Mouse (Mus musculus): Measurements from ENCODE around the gene Tnfsf14.

Tnfsf14 gene

GRCm38 (mm10) chr17:57201841-57202724 is 8.1 kb upstream of the Tnfsf14 start:
- DNase-seq (ENCODE audit: low read depth, low spot score) = no peak

GRCm38 (mm10) chr17:57198252-57198651 is 4.3 kb upstream of the Tnfsf14 start:
- DNase-seq (ENCODE audit: low read depth, low spot score) = no peak

- no peak for DNase-seq (ENCODE audit: low read depth, low spot score)
These were observed 1.5 kb upstream of the Tnfsf14 start for GRCm38 (mm10) chr17:57195326-57196010.

- no peak for DNase-seq (ENCODE audit: low read depth, low spot score)
These were observed 794 bp upstream of the Tnfsf14 start for GRCm38 (mm10) chr17:57194771-57195170.

GRCm38 (mm10) chr17:57188510-57189192 is 5.3 kb downstream of the Tnfsf14 start:
- no peak for DNase-seq (ENCODE audit: low read depth, low spot score)

GRCm38 (mm10) chr17:57185641-57186040 is 8.3 kb downstream of the Tnfsf14 start:
- DNase-seq (ENCODE audit: low read depth, low spot score) = no peak

GRCm38 (mm10) chr17:57182871-57183270 is 11.1 kb downstream of the Tnfsf14 start:
- DNase-seq (ENCODE audit: low read depth, low spot score) = no peak

- no peak for DNase-seq (ENCODE audit: low read depth, low spot score)
These were observed 13.6 kb downstream of the Tnfsf14 start for GRCm38 (mm10) chr17:57180363-57180762.

GRCm38 (mm10) chr17:57173351-57173750 is 20.6 kb downstream of the Tnfsf14 start:
- DNase-seq (ENCODE audit: low read depth, low spot score) = no peak

GRCm38 (mm10) chr17:57172378-57172777 is 21.6 kb downstream of the Tnfsf14 start:
- no peak for DNase-seq (ENCODE audit: low read depth, low spot score)

- no peak for DNase-seq (ENCODE audit: low read depth, low spot score)
These were observed 23.2 kb downstream of the Tnfsf14 start for GRCm38 (mm10) chr17:57170616-57171260.

GRCm38 (mm10) chr17:57166800-57167791 is 26.9 kb downstream of the Tnfsf14 start:
- peak; percentile 68 for DNase-seq (ENCODE audit: low read depth, low spot score)

GRCm38 (mm10) chr17:57153787-57154186 is 40.2 kb downstream of the Tnfsf14 start:
- DNase-seq (ENCODE audit: low read depth, low spot score) = no peak

GRCm38 (mm10) chr17:57153006-57153405 is 41.0 kb downstream of the Tnfsf14 start:
- no peak for DNase-seq (ENCODE audit: low read depth, low spot score)

GRCm38 (mm10) chr17:57148994-57149803 is 44.8 kb downstream of the Tnfsf14 start, which contains the start of gene Cd70:
Gene Cd70 (minus strand): TSS chr17:57149777.
- DNase-seq (ENCODE audit: low read depth, low spot score) = no peak

- DNase-seq (ENCODE audit: low read depth, low spot score) = no peak
These were observed 45.6 kb downstream of the Tnfsf14 start for GRCm38 (mm10) chr17:57148343-57148742.

- no peak for DNase-seq (ENCODE audit: low read depth, low spot score)
These were observed 48.9 kb downstream of the Tnfsf14 start for GRCm38 (mm10) chr17:57145115-57145514.

- no peak for DNase-seq (ENCODE audit: low read depth, low spot score)
These were observed 50.3 kb downstream of the Tnfsf14 start for GRCm38 (mm10) chr17:57143704-57144103.

- DNase-seq (ENCODE audit: low read depth, low spot score) = no peak
These were observed 54.3 kb downstream of the Tnfsf14 start for GRCm38 (mm10) chr17:57139708-57140107.
